Mouse (Mus musculus) urinary bladder, postnatal 10 days (tissue): ENCODE measurements around the gene Tex44.

ENCODE experiments used
- DNase-seq: peaks from one replicate; pipeline ENCODE4 v3.0.0; 2022; ENCODE audit warnings: low spot score

Gene Tex44

GRCm38 (mm10) chr1:86423879-86424278 is 2.2 kb upstream of the Tex44 start:
- DNase-seq: no peak

DNA sequence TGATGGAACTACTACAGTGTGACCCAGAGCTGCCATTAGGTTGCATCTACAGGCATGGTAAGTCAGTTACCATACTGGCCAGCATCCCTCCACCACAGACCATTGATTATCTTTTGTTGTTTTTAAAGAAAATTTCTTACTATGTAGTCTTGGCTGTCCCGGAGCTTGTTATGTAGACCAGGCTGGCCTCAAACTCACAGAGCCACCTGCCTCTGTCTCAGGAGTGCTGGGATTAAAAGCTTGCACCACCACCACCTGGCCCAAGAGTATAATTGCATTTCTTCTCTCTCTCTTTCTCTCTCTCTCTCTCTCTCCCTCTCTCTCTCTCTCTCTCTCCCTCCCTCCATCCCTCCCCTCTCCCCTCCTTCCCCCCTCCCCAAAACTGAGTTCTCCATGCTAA is 1.8 kb upstream of the Tex44 start:
- no peak for DNase-seq

- DNase-seq: no peak
These were observed 1.1 kb upstream of the Tex44 start for GRCm38 (mm10) chr1:86424835-86425547.

GRCm38 (mm10) chr1:86430056-86430455 is 3.9 kb downstream of the Tex44 start:
- no peak for DNase-seq

GRCm38 (mm10) chr1:86432778-86433177 is 6.6 kb downstream of the Tex44 start:
- no peak for DNase-seq

DNA sequence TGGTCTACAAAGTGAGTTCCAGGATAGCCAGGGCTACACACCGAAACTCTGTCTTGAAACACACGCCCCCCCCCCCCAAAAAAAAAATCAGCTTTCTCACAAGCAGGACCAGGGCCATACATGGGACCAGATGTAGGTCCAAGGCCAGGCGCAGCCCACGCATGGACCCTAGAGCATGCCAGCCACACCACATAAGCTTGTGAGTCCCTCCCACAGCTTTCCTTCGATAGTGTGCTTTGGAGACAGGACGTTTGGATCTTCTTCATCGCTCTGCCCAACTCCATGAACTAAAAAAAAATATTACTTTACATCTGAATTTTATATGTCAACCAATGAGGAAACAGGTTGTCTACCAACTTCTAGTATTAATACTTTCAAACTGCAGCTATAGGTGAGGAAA is 7.2 kb downstream of the Tex44 start:
- no peak for DNase-seq

DNA sequence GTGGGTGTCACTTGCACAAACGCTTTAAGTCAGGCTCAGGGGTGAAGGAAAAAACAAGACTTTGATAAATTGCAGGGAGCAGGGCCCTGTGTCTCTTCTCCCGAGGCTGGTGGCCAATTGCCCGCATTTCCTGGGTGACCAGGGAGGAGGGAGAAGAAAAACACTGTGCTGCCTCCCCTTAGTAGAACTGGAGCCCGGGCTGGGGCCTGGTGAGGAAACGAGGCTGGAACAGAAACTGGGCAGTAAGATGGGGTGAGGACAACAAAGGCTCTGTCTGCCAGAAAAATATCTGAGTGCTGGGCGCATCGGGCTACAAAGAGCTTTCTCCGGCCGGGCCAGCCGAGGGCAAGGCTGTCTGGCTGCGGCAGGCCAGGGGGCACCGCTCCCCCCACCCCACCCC is 7.9 kb downstream of the Tex44 start:
- no peak for DNase-seq

GRCm38 (mm10) chr1:86434439-86435201 is 8.5 kb downstream of the Tex44 start:
- peak; percentile 96 for DNase-seq

DNA sequence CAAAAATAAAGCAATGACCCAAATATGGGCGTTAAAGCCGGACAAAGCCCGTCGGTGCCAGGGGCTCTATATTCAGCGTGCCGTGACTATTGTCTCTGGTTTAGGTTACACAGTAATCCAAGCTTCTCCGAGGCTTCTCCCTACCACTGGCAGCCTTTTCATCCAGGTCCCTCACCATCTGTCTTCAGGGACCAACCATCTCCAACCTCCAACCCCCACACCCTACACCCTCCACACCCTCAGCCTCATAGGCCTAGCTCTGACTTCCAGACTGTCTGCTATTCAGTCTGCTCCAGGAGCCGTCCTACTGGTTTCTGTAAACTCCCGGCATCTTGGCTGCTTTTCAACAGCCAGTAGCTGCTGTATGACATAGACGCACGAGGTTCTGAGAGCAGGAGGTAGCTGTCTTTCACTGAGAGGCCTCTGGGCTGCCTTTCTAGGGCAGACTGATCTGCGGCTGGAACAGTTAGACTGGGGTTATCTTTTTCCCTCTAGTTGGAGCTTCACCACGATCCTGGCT is 9.2 kb downstream of the Tex44 start:
- no peak for DNase-seq

GRCm38 (mm10) chr1:86437219-86438013 is 11.3 kb downstream of the Tex44 start:
- DNase-seq: no peak

GRCm38 (mm10) chr1:86438014-86438319 is 11.8 kb downstream of the Tex44 start:
- no peak for DNase-seq

GRCm38 (mm10) chr1:86438501-86438900 is 12.4 kb downstream of the Tex44 start:
- no peak for DNase-seq

- DNase-seq: no peak
These were observed 13.5 kb downstream of the Tex44 start for GRCm38 (mm10) chr1:86439487-86440170.

GRCm38 (mm10) chr1:86440171-86440886 is 14.2 kb downstream of the Tex44 start:
- peak; percentile 83 for DNase-seq

GRCm38 (mm10) chr1:86440887-86441723 is 15.0 kb downstream of the Tex44 start:
- DNase-seq: no peak

DNA sequence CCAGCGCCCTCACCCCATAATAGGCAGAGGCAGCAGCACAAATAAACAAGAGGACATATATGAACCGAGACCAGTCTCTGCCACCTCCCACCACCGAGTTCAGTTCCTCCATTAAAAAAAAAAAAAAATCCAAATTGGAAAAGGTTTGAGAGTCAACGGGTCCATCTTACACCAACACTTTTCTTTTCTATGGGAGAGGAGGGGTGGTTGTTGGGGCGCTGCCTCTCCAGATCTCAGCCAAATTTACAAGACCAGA is 15.5 kb downstream of the Tex44 start:
- no peak for DNase-seq

GRCm38 (mm10) chr1:86441980-86442831 is 16.1 kb downstream of the Tex44 start:
- no peak for DNase-seq

DNA sequence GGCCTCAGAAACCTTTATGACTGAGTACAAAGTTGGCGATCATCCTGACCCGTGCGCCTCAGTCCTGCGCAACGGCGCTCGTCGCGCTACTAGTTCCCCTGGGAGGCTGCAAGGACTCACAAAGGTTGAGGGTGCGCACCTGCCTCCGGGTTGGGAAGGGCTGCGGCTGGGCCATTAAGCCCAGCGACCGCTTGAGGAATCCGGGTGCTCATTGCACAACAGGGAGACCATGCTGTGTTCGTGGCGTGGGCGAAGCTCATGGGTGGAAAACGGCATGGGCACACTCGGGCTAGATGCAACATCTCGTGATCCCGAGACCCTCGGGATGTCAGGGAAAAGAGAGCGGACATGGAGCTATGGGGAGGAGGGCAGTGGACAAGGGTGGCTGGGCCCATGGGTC is 16.7 kb downstream of the Tex44 start:
- no peak for DNase-seq

GRCm38 (mm10) chr1:86443386-86444172 is 17.4 kb downstream of the Tex44 start:
- DNase-seq: no peak
